Mouse (Mus musculus) leukemia stem cell, adult 10-12 weeks (primary cell): ENCODE results near the gene Rogdi. TPM values are rescaled to one million over a fixed set of nuclear protein-coding genes. Genes with fewer than 3 reads are reported as not detected.

Experiments used
- polyA plus RNA-seq: library from polyadenylated mRNA; stranded (reverse); fragments of >175 nt; gene quantifications from 2 replicates; pipeline ENCODE4 v1.2.3, GENCODE M21; 2012; ENCODE audit warnings: low replicate concordance

The Rogdi gene
- 25.5 and 29.2 TPM in 2 replicates for polyA plus RNA-seq

GRCm38 (mm10) chr16:5013054-5013838 lies at the start of gene Rogdi:
Rogdi (minus strand) TSS chr16:5013553.

DNA sequence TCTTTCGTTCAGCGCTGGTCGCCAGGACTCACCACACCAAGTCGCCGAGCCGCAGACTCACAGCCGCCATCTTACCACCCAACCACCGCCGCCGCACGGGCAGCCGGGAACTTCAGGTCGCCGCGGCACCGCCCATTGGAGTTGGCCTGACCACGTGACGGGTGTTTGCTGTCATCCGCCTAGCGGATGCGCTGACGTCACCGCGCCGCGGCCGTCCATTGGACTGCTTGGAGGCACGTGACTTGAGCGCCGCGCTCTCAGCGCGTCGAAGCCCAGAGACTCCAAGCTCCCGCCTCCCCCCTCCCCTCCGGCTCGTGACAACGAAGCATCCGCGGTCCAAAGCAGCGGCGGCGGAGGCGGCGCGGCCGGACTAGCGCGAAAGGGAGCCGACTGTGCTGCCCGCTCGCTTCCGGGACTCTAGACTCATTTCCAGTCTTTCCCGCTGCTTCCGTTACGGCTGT lies 36.5 kb upstream of the Rogdi start, which contains the start of the genes Glyr1 and Ubn1:
Glyr1 (minus strand) TSS at position 90 of the 461 bp plus-strand sequence.
Ubn1 (plus strand) TSS at position 284 of the 461 bp plus-strand sequence.

GRCm38 (mm10) chr16:5007067-5007466 lies 6.3 kb downstream of the Rogdi start, which contains the start of gene Smim22:
Smim22 (plus strand) TSS chr16:5007288.

GRCm38 (mm10) chr16:4997553-4997952 lies 15.8 kb downstream of the Rogdi start, which contains the start of gene Sept12:
Sept12 (minus strand) TSS chr16:4997852.

GRCm38 (mm10) chr16:4963797-4964709 lies 49.3 kb downstream of the Rogdi start, which contains the start of gene Anks3:
Anks3 (minus strand) TSS chr16:4964205.

Other genes with a start within 250 kb of the Rogdi start
- 13.9 and 61.9 TPM in 2 replicates for gene Cdip1, start 223.3 kb downstream of the Rogdi start, polyA plus RNA-seq
- not detected in 2 replicates for gene 4930562C15Rik, start 178.1 kb downstream of the Rogdi start, polyA plus RNA-seq
- 144 and 197 TPM in 2 replicates for gene Ubald1, start 133.2 kb downstream of the Rogdi start, polyA plus RNA-seq
- 16.4 and 27.2 TPM in 2 replicates for gene Mgrn1, start 127.3 kb downstream of the Rogdi start, polyA plus RNA-seq
- gene Nudt16l1, start 74.8 kb downstream of the Rogdi start, polyA plus RNA-seq = 11.1 and 27.0 TPM in 2 replicates
- 20.5 and 42.1 TPM in 2 replicates for gene Anks3, start 49.3 kb downstream of the Rogdi start, polyA plus RNA-seq
- gene Sept12, start 15.7 kb downstream of the Rogdi start, polyA plus RNA-seq = not detected in 2 replicates
- gene Smim22, start 6.3 kb downstream of the Rogdi start, polyA plus RNA-seq = not detected in 2 replicates
- gene Glyr1, start 36.3 kb upstream of the Rogdi start, polyA plus RNA-seq = 7.0 and 23.1 TPM in 2 replicates
- gene Ubn1, start 36.5 kb upstream of the Rogdi start, polyA plus RNA-seq = 13.9 and 28.7 TPM in 2 replicates
- gene Ppl, start 118.9 kb upstream of the Rogdi start, polyA plus RNA-seq = 0.17 and 0.30 TPM in 2 replicates
- gene Sec14l5, start 133.6 kb upstream of the Rogdi start, polyA plus RNA-seq = 0.02 TPM in 1 of 2 replicates, not detected in the other
- 33.3 and 36.0 TPM in 2 replicates for gene Nagpa, start 190.5 kb upstream of the Rogdi start, polyA plus RNA-seq
- 0.12 and 0.72 TPM in 2 replicates for gene AU021092, start 208.7 kb upstream of the Rogdi start, polyA plus RNA-seq
- gene Alg1, start 220.1 kb upstream of the Rogdi start, polyA plus RNA-seq = 8.2 and 21.3 TPM in 2 replicates
- 3.1 and 5.3 TPM in 2 replicates for gene Eef2kmt, start 242.4 kb upstream of the Rogdi start, polyA plus RNA-seq